Mouse (Mus musculus): Measurements from ENCODE around the gene Ddx59. TPM values are rescaled to one million over a fixed set of nuclear protein-coding genes. Genes with fewer than 3 reads are reported as not detected.

The Ddx59 gene
- polyA plus RNA-seq (2015; fragmentation: Nextera tagmentation; extraction: Ambion mirVana), result 12.2 and 13.7 TPM in 2 replicates

GRCm38 (mm10) chr1:136414798-136415755, at the start of gene Ddx59:
TSS of gene Ddx59 (plus strand) at chr1:136415271.

GRCm38 (mm10) chr1:136466143-136466811, 51.2 kb downstream of the Ddx59 start, which contains the start of gene Kif14:
TSS of gene Kif14 (plus strand) at chr1:136466343.

Other genes with a start within 250 kb of the Ddx59 start
- gene Mroh3, start 202.4 kb upstream of the Ddx59 start, polyA plus RNA-seq (2015; fragmentation: Nextera tagmentation; extraction: Ambion mirVana), result 0.31 and 0.55 TPM in 2 replicates
- gene Inava, start 181.0 kb upstream of the Ddx59 start, polyA plus RNA-seq (2015; fragmentation: Nextera tagmentation; extraction: Ambion mirVana), result 2.5 and 3.5 TPM in 2 replicates
- gene Gpr25, start 154.4 kb upstream of the Ddx59 start, polyA plus RNA-seq (2015; fragmentation: Nextera tagmentation; extraction: Ambion mirVana), result 1.7 and 2.4 TPM in 2 replicates
- gene Camsap2, start 69.2 kb upstream of the Ddx59 start, polyA plus RNA-seq (2015; fragmentation: Nextera tagmentation; extraction: Ambion mirVana), result 21.7 and 25.5 TPM in 2 replicates
- 0.44 and 0.47 TPM in 2 replicates for gene Kif14, start 51.1 kb downstream of the Ddx59 start, polyA plus RNA-seq (2015; fragmentation: Nextera tagmentation; extraction: Ambion mirVana)
- 13.5 and 13.9 TPM in 2 replicates for gene Zfp281, start 209.6 kb downstream of the Ddx59 start, polyA plus RNA-seq (2015; fragmentation: Nextera tagmentation; extraction: Ambion mirVana)